Mouse (Mus musculus): ENCODE measurements at regions not wholly inside any gene's neighbourhood (a gene's known extent, or its start where the extent isn't known, plus 50 kb on each side); places are given as distances from the start of the nearest gene placed in this dataset.

GRCm38 (mm10) chr3:70594785-70595184 lies 587.4 kb downstream of the Otol1 start:
- no peak for DNase-seq (ENCODE audit: extremely low spot score)
